Mouse (Mus musculus): ENCODE results near the gene Xpo4.

DNA sequence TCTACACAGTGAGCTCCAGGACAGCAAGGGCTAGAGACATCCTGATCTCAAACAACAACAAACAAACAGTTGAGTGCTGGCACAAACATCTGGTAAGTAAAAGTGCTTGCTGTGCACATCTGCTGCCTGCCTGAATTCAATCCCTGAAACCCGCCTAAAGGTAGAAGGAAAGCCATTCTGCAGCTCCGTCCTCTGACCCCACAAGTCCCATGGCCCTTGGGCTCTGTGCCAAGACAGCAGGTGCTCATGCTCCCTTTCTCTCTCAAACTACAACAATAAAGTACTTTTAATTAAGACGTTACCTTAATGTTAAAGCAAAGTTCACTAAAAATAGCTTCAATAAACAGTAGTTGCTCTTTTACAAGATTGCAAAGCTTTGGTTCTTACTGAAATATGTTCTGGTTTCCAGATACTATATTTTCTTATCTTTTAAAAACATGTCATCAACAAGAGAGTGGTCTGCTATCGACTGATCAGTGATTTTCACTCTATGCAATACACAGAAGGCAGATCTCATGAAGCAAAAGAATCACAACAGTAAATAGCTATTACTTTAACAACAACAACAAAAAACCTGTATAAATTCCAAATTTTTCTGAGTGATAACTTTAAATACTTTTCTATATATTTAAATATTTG, 44.5 kb downstream of the Xpo4 start:
- no peak for TF ChIP-seq CTCF (IDR thresholded peaks at IDR 0.05; ENCODE audit: insufficient read depth, low read depth, low read length)
- TF ChIP-seq POLR2A (IDR thresholded peaks at IDR 0.05; ENCODE audit: insufficient read depth, low read depth, low read length), result no peak
